Mouse (Mus musculus): ENCODE data around the gene Ifitm3.
"Not testable (repeated sequence)": the region's sequence is repeated elsewhere in the genome, so short reads cannot be mapped to it uniquely, and the experiment has no call there.

The Ifitm3 gene

DNA sequence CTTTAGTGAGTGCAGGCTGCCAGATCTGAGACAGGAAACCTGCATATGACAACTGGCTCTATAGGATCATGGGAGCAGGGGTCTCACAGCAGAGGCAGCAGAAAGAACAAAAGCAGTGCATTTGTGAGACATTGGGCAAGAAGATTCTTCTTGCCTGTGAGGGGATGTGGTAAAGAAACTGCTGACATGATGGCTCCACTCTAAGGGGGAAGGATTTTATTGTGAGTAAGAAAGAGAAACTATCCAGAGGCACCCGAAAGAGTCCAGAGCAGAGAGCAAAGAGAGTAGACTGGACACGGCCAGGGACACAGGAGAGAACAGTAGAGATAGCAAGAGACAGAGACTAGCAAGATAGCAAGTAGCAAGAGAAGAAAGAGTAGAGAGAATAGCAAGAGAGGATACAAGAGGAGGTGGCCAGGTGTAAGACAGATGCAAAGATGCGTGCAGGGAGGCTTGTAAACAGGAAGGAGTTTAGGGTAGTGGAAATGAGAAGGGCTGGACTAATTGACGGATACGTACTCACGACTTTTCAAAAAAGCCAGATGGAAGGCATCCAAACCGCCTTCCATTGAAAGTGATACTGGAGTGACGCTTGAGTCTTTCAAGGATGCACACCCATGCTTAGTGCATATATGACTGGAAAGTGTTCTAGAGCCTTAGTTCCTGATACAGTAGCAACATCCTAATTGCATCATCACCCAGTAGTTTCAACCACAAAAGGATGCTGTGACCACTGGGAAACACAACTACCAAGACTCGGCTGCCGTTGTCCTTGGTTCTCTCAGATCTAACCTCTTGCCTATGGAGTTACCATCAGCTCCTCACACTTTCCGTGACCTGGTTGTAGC, 11.5 kb downstream of the Ifitm3 start:
- no peak for DNase-seq

DNA sequence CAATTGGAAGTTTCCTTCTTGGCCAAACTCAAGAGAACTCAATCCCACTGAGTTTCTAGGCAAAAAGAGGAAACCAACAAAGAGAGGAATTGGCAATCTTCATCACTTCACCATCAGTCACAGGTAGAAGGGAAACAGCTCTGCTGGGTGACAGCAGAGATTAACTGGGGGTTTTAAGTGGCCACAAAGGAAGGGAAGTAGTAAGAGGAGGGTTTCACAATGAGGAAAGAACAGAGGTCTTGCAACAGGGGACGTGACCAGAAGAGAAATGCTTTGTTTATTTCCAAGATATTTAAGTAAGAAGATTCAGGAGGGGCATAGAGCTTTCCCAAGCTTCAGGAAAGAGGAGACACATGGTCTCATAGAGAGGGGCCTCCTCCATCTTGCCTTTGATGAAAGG, 12.8 kb downstream of the Ifitm3 start:
- DNase-seq = no peak

DNA sequence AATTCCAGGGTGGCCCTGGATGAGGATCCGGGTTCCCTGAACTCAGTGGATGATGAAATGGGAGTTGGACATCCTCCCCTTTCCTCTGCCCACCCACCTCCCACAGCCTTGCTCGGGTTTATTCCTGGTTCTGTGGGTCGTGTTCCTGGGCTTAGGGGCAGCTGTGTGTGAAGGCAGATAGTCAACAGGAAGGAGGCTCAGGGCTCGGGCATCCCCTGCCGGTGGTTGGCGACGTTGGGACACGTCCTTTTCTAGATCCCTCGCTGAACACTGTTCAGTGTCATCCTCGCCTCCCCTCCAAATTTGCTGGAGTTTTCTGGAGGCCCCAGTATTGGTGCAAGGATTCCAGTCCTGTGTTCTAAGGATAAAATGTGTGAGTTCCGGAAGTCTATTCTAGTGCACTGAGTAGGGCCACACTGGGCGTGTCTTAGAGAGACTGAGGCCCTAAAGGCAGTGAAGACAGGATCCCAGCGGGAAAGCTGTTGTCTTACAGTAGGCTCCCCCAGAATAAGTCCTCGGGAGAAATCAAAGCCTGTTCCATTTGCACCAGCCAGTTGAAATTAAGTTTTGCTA, 19.4 kb downstream of the Ifitm3 start:
- DNase-seq = no peak

DNA sequence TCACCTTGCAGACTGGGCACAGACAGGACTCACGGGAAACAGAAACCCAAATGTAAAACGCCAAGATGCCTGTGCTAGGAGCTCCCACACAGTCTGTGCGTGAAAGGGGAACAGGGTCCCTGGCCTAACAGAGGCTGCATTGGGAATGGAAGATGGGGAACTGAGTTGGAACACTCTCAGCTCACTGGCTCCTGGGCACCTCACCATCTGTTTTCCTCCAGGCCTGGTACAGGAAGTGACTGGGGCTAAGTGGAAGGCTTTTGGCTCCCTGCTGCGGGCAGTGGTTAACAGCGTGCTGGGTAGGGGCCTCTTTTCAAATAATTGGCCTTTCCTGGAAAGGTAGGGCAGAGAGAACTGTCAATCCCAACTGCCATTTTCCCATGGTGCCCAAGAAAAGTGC, 19.9 kb downstream of the Ifitm3 start:
- no peak for DNase-seq

DNA sequence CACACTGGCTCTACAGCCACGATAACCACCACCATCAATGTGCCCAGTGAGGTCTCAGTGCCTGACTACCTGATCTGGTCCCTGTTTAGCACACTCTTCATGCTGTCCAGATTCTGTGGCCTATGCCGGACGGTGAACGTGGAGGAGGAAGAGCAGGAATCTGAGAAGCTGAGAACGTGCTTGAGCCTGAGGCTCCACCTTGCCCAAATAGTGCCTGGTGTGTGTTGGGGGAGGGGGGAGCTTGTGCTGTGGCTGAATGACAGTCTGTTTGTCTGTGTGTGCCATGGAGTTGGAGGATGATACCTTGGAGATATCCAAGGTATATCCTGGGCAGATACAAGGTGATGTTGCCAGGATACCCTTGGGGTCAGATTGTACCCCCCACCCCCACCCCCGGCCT, 20.4 kb downstream of the Ifitm3 start:
- no peak for DNase-seq

DNA sequence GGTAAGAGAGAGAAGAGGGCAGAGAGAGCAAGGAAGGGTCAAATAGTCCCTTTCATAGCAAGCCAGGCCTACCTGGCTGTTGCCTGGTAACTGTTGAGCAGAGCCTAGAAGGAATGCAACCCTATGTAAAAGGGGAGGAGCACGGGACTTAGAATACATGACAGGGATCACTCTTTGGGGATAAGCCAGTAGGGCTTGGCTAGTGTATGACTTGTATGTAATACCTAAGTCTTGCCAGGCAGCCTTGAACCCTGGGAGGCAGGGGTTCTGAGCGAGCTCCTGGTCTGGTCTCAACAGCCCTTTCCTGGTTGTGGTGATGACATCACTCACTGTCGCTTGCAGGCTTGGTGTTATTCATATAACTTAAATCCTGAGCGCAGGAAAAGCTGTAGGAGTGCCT, 21.5 kb downstream of the Ifitm3 start:
- DNase-seq = no peak

DNA sequence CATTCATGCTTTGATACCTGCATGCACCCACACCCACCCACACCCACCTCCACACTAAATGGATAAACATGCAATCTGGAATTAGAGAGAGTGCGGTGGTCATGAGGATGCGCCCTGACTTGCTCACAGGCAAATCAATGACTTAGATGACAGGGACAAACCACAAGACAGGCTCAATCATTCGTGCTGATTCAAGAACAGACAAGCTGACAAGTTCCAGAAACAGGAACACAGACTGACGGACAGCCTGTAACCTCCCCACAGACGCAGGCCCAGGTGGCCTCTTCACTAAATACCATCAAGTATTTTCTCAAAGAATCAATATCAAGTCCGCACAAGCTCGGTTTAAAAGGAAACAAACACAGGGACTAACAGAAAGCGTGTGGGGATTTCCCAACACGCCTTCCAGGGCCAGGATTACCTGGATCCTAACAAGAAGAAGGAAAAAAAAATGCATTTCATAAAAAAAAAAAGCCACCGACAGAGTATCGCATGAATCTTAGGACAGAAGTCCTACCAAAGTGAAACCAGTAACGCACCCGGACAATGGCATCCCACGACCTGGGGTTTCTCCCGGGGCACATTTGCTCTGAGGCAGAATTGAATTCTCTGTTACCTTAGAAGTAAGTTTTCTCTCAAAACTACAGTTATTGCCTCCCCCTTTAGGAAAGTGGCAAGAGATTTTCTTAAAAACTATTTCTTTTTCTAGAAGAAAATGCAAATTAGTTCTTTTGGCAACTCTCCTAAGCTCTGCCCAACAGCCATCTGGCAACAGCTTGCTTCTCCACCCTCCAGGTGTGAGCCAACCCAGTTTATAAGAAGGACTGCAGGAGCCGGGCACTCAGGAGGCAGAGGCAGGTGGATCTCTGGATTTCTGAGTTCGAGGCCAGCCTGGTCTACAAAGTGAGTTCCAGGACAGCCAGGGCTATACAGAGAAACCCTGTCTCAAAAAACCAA, 23.1 kb downstream of the Ifitm3 start:
- no peak for DNase-seq

DNA sequence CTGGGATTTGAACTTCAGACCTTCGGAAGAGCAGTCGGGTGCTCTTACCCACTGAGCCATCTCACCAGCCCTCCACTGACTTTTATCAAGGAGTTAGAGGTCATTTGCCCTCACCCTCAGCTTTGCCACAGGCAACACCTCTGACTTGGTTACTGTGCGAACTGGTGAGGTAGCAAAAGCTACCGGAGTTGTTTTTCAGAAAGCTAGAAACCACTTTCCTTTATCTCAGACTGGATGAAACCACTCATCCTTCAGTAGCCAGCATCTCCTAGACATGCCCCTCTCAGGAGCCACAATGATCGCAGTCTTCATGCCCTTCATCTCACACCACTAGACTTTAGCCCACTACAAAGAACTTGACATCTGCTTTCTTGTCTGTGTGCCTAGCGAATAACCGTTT, 27.6 kb downstream of the Ifitm3 start:
- no peak for DNase-seq

DNA sequence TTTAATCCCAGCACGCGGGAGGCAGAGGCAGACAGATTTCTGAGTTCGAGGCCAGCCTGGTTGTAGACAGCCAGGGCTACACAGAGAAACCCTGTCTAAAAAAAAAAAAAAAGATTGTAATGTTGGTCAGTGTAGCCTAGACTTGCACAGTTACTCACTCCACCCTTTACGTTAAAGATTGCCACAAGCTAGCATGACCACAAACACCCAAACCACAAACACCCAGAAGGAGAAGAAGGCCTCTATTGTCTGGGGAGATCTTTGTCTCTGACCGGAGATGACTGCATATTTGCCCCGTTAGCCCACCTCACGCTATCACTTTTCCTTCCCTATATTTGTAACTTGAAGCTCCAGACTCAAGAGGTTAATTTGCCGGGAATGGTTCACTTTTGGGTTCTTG, 28.9 kb downstream of the Ifitm3 start:
- DNase-seq = no peak

DNA sequence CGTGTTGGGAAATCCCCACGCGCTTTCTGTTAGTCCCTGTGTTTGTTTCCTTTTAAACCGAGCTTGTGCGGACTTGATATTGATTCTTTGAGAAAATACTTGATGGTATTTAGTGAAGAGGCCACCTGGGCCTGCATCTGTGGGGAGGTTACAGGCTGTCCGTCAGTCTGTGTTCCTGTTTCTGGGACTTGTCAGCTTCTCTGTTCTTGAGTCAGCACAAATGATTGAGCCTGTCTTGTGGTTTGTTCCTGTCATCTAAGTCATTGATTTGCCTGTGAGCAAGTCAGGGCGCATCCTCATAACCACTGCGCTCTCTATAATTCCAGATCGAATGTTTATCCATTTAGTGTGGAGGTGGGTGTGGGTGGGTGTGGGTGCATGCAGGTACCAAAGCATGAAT, 33.9 kb downstream of the Ifitm3 start:
- not testable (repeated sequence) for DNase-seq

DNA sequence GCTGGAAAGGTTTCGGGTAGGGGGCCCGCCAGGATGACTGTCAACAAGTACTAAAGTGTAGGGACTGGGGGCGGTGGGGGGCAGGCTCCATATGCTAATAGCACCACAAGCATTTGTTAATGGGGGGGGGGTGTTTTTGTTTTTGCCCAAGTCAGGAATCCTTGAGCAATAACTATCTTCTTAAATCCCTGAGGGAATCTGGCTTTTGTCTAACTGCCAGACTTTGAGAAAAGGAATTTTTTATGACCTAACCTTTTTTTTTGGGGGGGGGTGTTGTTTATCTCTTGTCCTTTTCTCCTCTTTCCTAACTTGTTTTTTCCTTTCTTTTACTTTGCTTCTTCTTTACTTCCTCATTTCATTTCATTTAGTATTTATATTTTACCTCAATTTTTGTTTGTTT, 35.1 kb downstream of the Ifitm3 start:
- DNase-seq = no peak

DNA sequence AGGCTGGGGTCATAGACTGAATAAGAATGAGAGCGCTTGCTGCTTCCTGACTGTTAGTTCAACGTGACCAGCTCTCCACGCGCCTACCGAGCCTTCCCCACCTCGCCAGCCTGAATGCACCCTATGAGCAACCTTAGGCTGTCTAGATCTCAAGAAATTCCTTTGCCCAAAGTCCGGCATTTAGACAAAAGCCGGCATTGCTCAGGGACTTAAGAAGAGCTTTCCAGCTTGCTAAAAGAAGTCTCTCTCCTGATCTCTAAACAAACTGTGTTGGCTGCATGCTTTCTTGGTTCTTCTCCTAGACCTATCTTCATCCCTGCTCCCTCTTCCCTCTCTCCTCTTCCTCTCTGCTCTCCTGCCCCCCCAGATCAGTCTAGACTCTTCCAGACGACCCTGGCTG, 35.6 kb downstream of the Ifitm3 start:
- no peak for DNase-seq

DNA sequence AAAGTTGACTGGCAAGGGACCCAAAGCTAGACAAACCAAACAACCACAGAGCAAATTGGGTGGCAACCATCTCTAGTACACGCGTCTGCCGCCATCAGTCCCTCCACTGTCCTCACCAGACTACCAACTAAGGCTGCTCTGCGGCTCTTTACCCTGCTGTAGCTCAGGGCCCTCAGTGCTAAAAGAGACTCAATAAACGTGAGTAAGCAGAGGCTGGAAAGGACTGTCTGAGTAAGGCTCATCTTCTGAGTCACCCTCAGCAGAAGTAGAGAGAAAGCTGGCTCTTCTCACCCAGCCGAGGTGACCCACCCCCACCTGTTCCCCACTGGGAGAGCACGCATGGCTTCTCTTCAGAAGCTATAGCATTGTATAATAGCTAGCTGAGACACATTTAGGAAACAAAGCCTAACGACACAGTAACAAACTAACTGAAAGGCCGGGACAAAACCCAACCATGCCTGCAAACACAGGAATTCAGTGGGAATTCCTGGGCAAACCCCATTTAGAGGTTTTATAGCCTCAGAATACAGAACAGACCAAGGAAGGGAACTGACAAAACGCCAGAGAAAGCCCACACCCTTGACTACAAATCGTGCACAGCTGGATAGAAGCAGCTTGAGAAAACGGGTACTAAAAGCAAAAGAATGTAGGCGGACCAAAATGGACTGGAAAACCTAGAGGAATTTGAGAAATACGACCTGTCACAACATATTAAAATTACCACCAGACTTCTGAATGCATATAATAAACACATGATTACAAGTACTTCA, 37.0 kb downstream of the Ifitm3 start:
- DNase-seq = no peak

DNA sequence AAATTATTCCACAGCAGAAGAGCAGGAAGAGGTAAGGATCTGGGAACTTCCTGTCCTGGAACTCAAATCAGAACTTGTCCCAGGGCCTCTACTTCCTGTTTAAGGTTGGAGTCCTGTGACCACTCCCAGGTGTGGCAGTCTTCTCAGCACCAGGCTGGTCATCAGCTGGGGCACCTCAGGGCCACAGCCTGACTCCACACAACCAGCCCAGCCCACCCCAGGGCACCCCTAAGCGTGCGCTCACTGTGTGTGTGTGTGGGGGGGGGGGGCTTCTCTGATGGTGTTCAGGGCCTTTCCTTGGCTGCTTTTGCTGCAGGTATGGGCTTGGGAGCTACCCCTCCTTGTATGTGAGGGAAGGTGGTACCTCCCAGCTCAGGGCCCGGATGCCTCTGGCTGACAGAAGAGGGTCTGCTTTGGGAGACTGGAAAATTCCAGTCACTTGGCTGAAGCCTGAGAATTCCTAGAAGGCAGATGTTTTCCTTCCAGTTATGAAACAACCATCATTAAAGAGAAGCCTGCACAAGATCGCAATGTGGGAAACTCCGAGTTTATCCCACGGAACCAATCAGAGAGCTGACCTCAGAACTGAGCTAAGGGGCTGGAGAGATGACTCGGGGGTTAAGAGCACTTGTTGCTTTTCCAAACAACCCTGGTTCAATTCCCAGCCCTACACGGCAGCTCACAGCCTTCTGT, 38.9 kb downstream of the Ifitm3 start:
- peak; percentile 34 to 58 for DNase-seq

DNA sequence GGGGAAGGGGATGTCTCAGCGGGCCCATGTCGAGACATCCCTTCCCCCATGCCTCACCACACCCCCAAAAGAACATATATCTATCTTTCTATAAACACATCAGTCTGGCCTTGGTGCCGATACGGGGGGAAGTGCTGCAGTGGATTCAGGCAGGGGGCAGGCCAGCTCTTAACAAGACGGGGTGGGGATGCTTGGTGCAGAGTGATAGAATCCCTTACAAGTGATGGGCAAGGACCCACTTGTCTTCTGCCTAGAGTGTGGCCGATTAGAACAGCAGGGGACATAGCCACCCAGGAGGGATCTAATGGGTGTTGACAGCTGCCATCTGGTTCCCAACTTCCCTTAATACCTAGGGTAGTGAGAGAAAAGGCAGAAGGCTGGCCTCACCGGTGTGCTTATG, 39.6 kb downstream of the Ifitm3 start:
- no peak for DNase-seq

DNA sequence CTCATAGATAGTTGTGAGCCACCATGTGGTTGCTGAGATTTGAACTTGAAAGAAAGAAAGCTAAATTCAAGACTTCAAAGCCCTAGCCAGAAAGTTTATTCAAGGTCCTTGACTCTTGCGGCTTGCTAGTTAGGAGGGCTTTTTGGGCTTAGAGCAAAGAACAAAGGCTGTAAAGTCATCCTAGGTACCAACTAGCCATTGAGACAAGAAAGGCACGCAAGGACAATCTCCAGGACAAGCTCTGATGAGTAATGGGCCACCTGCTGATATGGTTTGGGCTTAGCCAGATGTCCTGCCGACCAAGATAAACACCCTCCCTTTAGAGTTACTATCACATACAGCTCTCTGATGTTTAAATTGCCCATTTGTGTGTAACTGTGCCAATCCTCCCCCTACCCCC, 41.9 kb downstream of the Ifitm3 start:
- not testable (repeated sequence) for DNase-seq

DNA sequence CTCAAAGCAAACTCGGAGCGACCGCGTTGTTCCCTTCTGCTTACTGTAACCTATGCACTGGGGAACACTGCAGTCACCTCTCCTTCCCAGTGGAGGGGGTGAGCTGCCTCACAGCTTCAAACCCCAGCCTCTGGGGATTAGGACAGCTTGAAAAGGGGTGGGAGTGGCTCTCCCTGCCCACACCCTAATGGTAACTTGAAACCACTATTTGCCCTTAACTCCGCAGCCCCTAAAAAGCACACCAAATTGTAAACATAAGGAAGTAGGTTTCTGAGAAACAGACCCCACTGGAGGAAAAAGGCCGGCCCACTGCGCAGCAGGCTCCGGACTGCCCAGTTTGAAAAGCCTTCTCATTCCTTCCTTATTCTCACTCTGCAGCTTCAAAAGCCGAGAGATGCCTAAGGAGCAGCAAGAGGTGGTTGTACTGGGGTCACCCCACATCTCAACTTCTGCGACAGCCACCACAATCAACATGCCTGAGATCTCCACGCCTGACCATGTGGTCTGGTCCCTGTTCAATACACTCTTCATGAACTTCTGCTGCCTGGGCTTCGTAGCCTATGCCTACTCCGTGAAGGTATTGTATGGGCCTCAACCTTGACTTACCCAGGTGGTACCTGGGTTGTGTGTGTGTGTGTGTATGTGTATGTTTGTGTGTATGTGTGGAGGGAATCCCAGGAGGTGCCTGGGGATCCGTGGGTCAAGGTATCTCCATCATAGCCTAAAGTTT, 42.5 kb downstream of the Ifitm3 start:
- peak in 1 of 2 experiments; percentile 55 for DNase-seq

DNA sequence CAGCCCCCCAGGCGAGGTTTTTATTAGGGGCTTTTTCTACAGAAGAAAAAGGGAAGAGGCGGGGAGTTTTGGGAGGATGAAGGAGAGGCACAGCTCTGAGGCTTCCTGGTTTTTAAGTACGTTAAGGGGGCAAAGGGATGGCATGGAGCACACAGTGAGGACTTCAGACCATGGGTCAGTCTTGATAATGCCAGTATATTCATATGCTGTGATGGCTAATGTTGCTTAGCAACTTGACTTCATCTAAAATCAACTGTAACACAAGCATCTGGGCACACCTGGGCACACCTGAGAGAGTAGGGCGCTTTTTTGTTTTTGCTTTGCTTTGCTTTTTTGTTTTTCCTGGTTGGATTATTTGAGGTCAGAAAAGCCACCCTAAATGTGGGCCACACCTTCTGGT, 43.6 kb downstream of the Ifitm3 start, which contains the start of gene Ifitm1:
Gene Ifitm1 (plus strand): TSS at position 301 of the 400 bp plus-strand sequence.
- DNase-seq = no peak

DNA sequence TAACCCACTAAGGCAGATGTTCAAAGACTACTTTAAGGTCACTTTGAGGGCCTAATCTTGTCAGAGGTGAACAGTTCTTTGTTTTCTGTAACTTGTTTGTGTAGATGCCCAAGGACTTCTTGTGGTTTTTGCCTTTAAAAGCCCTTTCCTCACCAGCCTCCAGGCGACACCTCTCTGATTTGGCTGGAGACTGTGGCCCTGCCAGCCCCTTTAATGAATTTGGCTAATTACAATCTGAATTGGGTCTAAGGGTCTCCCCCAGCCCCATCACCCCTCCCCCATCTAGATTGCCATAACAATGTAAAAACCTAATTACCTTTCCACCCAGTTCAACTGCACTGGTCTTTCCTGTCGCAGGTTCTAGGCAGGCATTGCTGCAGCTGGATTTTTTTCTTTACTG, 47.8 kb downstream of the Ifitm3 start:
- no peak for DNase-seq

DNA sequence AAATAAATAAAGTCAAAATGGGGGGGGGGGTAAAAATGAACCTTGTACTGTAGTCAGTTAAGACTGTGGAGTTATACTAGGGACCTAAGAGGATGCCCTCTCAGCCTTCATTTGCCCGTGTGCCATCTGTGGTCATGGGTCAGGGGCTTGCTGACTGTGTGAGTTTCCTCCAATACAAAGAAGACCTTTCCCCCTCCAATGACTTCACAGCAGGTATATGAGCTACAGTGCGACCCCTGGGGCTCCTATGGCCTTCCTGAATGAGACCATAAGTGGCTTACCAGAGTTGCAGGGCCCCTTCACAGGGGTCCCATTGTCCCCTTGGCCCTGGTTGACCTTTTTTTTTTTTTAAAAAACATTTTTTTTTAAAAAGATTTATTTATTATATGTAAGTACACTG, 49.2 kb downstream of the Ifitm3 start:
- no peak for DNase-seq

DNA sequence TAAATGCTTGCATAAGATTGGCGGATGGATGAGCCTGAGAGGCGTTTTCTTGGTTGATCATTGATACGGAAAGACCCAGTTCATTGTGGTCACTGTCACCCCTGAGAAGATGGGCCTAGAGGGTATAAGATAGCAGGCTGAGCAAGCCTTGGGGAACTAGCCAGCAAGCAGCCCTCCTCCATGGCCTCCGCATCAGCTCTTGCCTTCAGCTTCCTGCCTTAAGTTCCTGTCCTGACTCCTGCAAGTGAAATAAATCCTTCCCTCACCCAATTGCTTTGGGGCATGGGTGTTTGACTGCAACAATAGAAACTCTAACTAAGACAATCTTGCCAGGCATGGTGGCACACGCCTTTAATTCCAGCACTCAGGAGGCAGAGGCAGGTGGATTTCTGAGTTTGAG, 50.5 kb downstream of the Ifitm3 start:
- DNase-seq = no peak

Measured in lung, adult 18-20 months (tissue).